Mouse (Mus musculus): Measurements from ENCODE around the gene Olfr965. TPM values are rescaled to one million over a fixed set of nuclear protein-coding genes. Genes with fewer than 3 reads are reported as not detected.

Gene Olfr965
- polyA plus RNA-seq, 1 experiment from 2014 or later, result not detected

Other genes with a start within 250 kb of the Olfr965 start
- gene Olfr955, start 239.4 kb upstream of the Olfr965 start, polyA plus RNA-seq (2016; fragmentation: Nextera tagmentation; extraction: Ambion mirVana), result not detected in 2 replicates
- gene Olfr44, start 217.4 kb upstream of the Olfr965 start, polyA plus RNA-seq (2016; fragmentation: Nextera tagmentation; extraction: Ambion mirVana), result not detected in 2 replicates
- gene Olfr957, start 195.5 kb upstream of the Olfr965 start, polyA plus RNA-seq (2016; fragmentation: Nextera tagmentation; extraction: Ambion mirVana), result not detected in 2 replicates
- not detected in 2 replicates for gene Olfr958, start 157.3 kb upstream of the Olfr965 start, polyA plus RNA-seq (2016; fragmentation: Nextera tagmentation; extraction: Ambion mirVana)
- not detected in 2 replicates for gene Olfr959, start 135.8 kb upstream of the Olfr965 start, polyA plus RNA-seq (2016; fragmentation: Nextera tagmentation; extraction: Ambion mirVana)
- 6.8 and 10.4 TPM in 2 replicates for gene AW551984, start 107.0 kb upstream of the Olfr965 start, polyA plus RNA-seq (2016; fragmentation: Nextera tagmentation; extraction: Ambion mirVana)
- gene Olfr148, start 100.7 kb upstream of the Olfr965 start, polyA plus RNA-seq (2016; fragmentation: Nextera tagmentation; extraction: Ambion mirVana), result not detected in 2 replicates
- not detected in 2 replicates for gene Olfr960, start 90.0 kb upstream of the Olfr965 start, polyA plus RNA-seq (2016; fragmentation: Nextera tagmentation; extraction: Ambion mirVana)
- gene Olfr961, start 66.3 kb upstream of the Olfr965 start, polyA plus RNA-seq (2016; fragmentation: Nextera tagmentation; extraction: Ambion mirVana), result not detected in 2 replicates
- not detected in 2 replicates for gene Olfr963, start 44.1 kb upstream of the Olfr965 start, polyA plus RNA-seq (2016; fragmentation: Nextera tagmentation; extraction: Ambion mirVana)
- gene Olfr149, start 4.2 kb upstream of the Olfr965 start, polyA plus RNA-seq (2016; fragmentation: Nextera tagmentation; extraction: Ambion mirVana), result 0.05 TPM in 1 of 2 replicates, not detected in the other
- gene Olfr150, start 19.6 kb downstream of the Olfr965 start, polyA plus RNA-seq (2016; fragmentation: Nextera tagmentation; extraction: Ambion mirVana), result not detected in 2 replicates
- not detected in 2 replicates for gene Olfr967, start 34.9 kb downstream of the Olfr965 start, polyA plus RNA-seq (2016; fragmentation: Nextera tagmentation; extraction: Ambion mirVana)
- gene Olfr968, start 71.9 kb downstream of the Olfr965 start, polyA plus RNA-seq (2016; fragmentation: Nextera tagmentation; extraction: Ambion mirVana), result not detected in 2 replicates
- not detected in 2 replicates for gene Olfr969, start 79.6 kb downstream of the Olfr965 start, polyA plus RNA-seq (2016; fragmentation: Nextera tagmentation; extraction: Ambion mirVana)
- not detected in 2 replicates for gene Olfr970, start 97.5 kb downstream of the Olfr965 start, polyA plus RNA-seq (2016; fragmentation: Nextera tagmentation; extraction: Ambion mirVana)
- not detected in 2 replicates for gene Olfr971, start 125.5 kb downstream of the Olfr965 start, polyA plus RNA-seq (2016; fragmentation: Nextera tagmentation; extraction: Ambion mirVana)
- gene Olfr972, start 155.1 kb downstream of the Olfr965 start, polyA plus RNA-seq (2016; fragmentation: Nextera tagmentation; extraction: Ambion mirVana), result not detected in 2 replicates
- not detected in 2 replicates for gene Olfr229, start 196.0 kb downstream of the Olfr965 start, polyA plus RNA-seq (2016; fragmentation: Nextera tagmentation; extraction: Ambion mirVana)
- not detected in 2 replicates for gene Olfr974, start 226.1 kb downstream of the Olfr965 start, polyA plus RNA-seq (2016; fragmentation: Nextera tagmentation; extraction: Ambion mirVana)
- gene Olfr975, start 240.7 kb downstream of the Olfr965 start, polyA plus RNA-seq (2016; fragmentation: Nextera tagmentation; extraction: Ambion mirVana), result 0.05 TPM in 1 of 2 replicates, not detected in the other
- not detected in 2 replicates for gene Olfr976, start 249.8 kb downstream of the Olfr965 start, polyA plus RNA-seq (2016; fragmentation: Nextera tagmentation; extraction: Ambion mirVana)

All from embryonic facial prominence, embryonic 10.5 days (tissue).